Mouse (Mus musculus): ENCODE results near the gene Foxf2. TPM values are rescaled to one million over a fixed set of nuclear protein-coding genes. Genes with fewer than 3 reads are reported as not detected.
A peak's percentile ranks its signal among the peaks of the same experiment; 100 is the strongest.

The Foxf2 gene
- total and polyA plus RNA-seq, 2 experiments from 2014 or later = 5.1 to 11.0 TPM

- DNase-seq (ENCODE audit: low spot score) (no peak), ATAC-seq (ENCODE audit: low FRiP score) (no peak)
- 83% methylated on average over 5 of the region's 5 CpGs for WGBS
- no peaks in the 10 kb centered on the region for H3K4me1 ChIP-seq (ENCODE audit: insufficient read depth, low read length)
- H3K9me3 ChIP-seq (ENCODE audit: low read length) = no peaks in the 10 kb centered on the region
- H3K9ac ChIP-seq (replicated peaks; ENCODE audit: low read length, poor library complexity, severe bottlenecking) = no peak overlapping the region
- no peaks in the 10 kb centered on the region for H3K27me3 ChIP-seq (ENCODE audit: insufficient read depth, low read length)
- no peaks in the 10 kb centered on the region for H3K36me3 ChIP-seq (ENCODE audit: insufficient read depth, low read length)
- TF ChIP-seq CTCF (IDR thresholded peaks at IDR 0.05) = no peak
- no peak overlapping the region for H3K4me2 ChIP-seq (ENCODE audit: low read depth, low read length, poor library complexity, severe bottlenecking)
- no peak overlapping the region for H3K4me3 ChIP-seq (ENCODE audit: low read depth, low read length)
- no peak overlapping the region for H3K27ac ChIP-seq (ENCODE audit: low read depth, low read length)
Observed at GRCm38 (mm10) chr13:31599576-31599975, 26.0 kb upstream of the Foxf2 start.

DNA sequence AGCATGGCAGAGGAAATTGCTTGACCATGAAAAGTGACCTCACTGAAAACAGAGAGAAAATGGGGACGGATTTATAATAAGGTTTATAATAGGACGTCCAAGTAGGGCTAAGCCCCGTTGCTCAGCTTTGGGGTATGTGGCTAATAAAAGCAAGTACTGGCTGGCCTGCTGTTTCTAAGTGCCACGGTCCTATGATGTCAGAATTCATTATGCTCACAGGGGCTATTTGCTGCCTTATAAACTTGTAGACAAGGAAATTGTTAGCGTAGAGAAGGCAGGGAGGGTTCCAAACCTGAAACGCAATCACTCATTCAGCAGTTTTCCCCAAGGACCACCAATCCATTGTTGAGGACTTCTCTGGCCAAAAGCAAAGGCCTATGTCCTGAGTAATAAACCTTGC is 21.7 kb upstream of the Foxf2 start:
- WGBS = 62% methylated on average over 6 of the region's 6 CpGs
- H3K36me3 ChIP-seq (ENCODE audit: insufficient read depth, low read length) = no peaks in the 10 kb centered on the region
- H3K4me1 ChIP-seq (ENCODE audit: insufficient read depth, low read length) = no peaks in the 10 kb centered on the region

GRCm38 (mm10) chr13:31614724-31615465 is 10.7 kb upstream of the Foxf2 start:
- no peak for TF ChIP-seq CTCF (IDR thresholded peaks at IDR 0.05)
- no peak overlapping the region for H3K27ac ChIP-seq (ENCODE audit: low read depth, low read length)
- H3K4me1 ChIP-seq (ENCODE audit: insufficient read depth, low read length) = no peaks in the 10 kb centered on the region
- H3K4me2 ChIP-seq (ENCODE audit: low read depth, low read length, poor library complexity, severe bottlenecking) = no peak overlapping the region
- no peaks in the 10 kb centered on the region for H3K36me3 ChIP-seq (ENCODE audit: insufficient read depth, low read length)
- DNase-seq (ENCODE audit: low spot score) (no peak), ATAC-seq (ENCODE audit: low FRiP score) (no peak)
- 3% methylated on average over 38 of the region's 38 CpGs for WGBS
- H3K9me3 ChIP-seq (ENCODE audit: low read length) = no peaks in the 10 kb centered on the region
- no peak overlapping the region for H3K4me3 ChIP-seq (ENCODE audit: low read depth, low read length)
- no peak overlapping the region for H3K9ac ChIP-seq (replicated peaks; ENCODE audit: low read length, poor library complexity, severe bottlenecking)
- H3K27me3 ChIP-seq (ENCODE audit: insufficient read depth, low read length) = peaks cover 73% of the 10 kb centered on the region

More for the DNA sequence above, 21.7 kb upstream of the Foxf2 start:
- Histone ChIP-seq H3K27me3 (ENCODE audit: insufficient read depth, low read length) (no peaks in the 10 kb centered on the region), H3K4me3 (ENCODE audit: low read depth, low read length) (no peak overlapping the region), H3K4me2 (ENCODE audit: low read depth, low read length, poor library complexity, severe bottlenecking) (no peak overlapping the region), H3K9me3 (ENCODE audit: low read length) (no peaks in the 10 kb centered on the region), H3K27ac (ENCODE audit: low read depth, low read length) (no peak overlapping the region), H3K9ac (replicated peaks; ENCODE audit: low read length, poor library complexity, severe bottlenecking) (no peak overlapping the region)
- DNase-seq (ENCODE audit: low spot score) = no peak
- ATAC-seq (ENCODE audit: low FRiP score) = no peak
- no peak for TF ChIP-seq CTCF (IDR thresholded peaks at IDR 0.05)

DNA sequence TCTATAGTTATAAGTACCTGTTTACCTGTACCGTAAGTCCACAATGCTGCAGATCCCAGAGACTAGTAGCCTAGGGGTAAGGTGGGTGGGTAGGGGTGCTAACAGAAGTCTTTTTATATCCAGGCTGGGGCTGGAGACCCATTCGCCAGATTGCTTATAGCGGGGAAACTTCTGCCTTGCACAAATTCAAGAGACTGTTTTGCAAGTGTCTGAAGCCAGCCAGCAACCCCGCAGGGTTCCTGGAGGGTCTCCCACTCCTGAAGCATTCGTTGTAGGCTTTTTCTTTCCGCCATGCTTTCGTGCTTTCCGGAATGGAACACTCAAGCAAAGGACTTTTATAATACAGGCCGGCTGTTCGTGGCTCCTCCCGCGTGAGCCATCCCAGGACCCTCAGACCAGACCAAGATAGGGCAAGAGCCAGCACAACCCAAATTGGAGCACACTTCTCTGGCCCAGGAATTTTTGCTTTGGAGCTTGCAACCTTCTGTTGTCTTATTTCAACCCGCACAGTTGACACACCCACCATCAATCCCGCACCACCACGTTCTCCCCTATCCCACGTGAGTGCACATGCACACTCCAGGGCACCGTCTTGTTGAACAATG is 10.0 kb upstream of the Foxf2 start:
- ATAC-seq (ENCODE audit: low FRiP score) (no peak), DNase-seq (ENCODE audit: low spot score) (no peak)
- no peaks in the 10 kb centered on the region for H3K9me3 ChIP-seq (ENCODE audit: low read length)
- no peaks in the 10 kb centered on the region for H3K4me1 ChIP-seq (ENCODE audit: insufficient read depth, low read length)
- H3K27ac ChIP-seq (ENCODE audit: low read depth, low read length) = no peak overlapping the region
- no peak overlapping the region for H3K4me3 ChIP-seq (ENCODE audit: low read depth, low read length)
- H3K27me3 ChIP-seq (ENCODE audit: insufficient read depth, low read length) = peaks cover 81% of the 10 kb centered on the region
- H3K9ac ChIP-seq (replicated peaks; ENCODE audit: low read length, poor library complexity, severe bottlenecking) = no peak overlapping the region
- H3K4me2 ChIP-seq (ENCODE audit: low read depth, low read length, poor library complexity, severe bottlenecking) = no peak overlapping the region
- H3K36me3 ChIP-seq (ENCODE audit: insufficient read depth, low read length) = no peaks in the 10 kb centered on the region
- TF ChIP-seq CTCF (IDR thresholded peaks at IDR 0.05) = no peak
- WGBS = 3% methylated on average over 17 of the region's 17 CpGs

DNA sequence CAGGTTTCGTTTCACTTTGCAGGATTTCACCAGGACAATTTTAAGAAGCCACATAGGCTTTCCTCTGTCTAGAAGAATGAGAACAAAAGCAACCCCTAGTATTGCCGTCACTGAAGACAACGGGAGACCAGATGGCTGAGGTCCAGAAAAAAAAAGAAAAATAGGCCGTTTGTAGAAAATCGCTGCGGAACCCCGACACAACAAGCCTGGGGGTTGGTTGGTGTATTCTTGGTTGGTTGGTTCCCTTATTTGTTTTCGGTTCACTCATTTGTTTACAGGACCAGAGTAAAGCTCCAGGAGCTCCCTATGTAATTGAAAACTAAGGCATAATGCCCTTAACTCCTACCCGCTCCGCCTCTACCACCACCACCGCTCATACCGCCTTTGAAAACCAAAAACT is 7.6 kb upstream of the Foxf2 start:
- TF ChIP-seq CTCF (IDR thresholded peaks at IDR 0.05) = no peak
- H3K36me3 ChIP-seq (ENCODE audit: insufficient read depth, low read length) = no peaks in the 10 kb centered on the region
- no peaks in the 10 kb centered on the region for H3K9me3 ChIP-seq (ENCODE audit: low read length)
- no peak overlapping the region for H3K27ac ChIP-seq (ENCODE audit: low read depth, low read length)
- H3K27me3 ChIP-seq (ENCODE audit: insufficient read depth, low read length) = peaks cover 91% of the 10 kb centered on the region
- peak overlapping the region; percentile 50 for H3K4me2 ChIP-seq (ENCODE audit: low read depth, low read length, poor library complexity, severe bottlenecking)
- no peak overlapping the region for H3K9ac ChIP-seq (replicated peaks; ENCODE audit: low read length, poor library complexity, severe bottlenecking)
- peak overlapping the region; percentile 23 for H3K4me3 ChIP-seq (ENCODE audit: low read depth, low read length)
- ATAC-seq (ENCODE audit: low FRiP score) (0 out of 2 replicates have a peak, but pooled peaks have one; percentile 1), DNase-seq (ENCODE audit: low spot score) (no peak)
- WGBS = 0% methylated on average over 12 of the region's 12 CpGs
- H3K4me1 ChIP-seq (ENCODE audit: insufficient read depth, low read length) = no peaks in the 10 kb centered on the region

DNA sequence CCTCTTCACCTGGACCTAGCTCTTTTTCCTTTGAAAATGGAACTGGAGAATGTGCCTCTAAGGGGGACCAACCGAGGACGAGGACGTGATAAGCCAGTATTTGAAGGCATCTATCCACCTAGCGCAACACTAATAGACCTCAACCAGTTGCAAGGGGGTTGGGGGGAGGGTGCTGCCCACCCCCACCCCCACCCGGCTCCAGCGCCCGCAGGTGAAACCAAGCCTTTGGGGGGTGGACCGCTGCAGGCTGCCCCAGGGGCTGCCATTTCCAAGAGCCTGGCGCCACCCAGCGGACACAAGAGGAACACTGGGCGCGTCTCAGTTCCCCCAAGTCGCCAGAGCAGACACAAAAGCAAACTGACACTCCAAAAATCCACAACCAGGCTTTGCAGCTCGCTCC is 7.2 kb upstream of the Foxf2 start:
- no peaks in the 10 kb centered on the region for H3K4me1 ChIP-seq (ENCODE audit: insufficient read depth, low read length)
- TF ChIP-seq CTCF (IDR thresholded peaks at IDR 0.05) = peak; percentile 84
- peak overlapping the region; percentile 23 for H3K4me3 ChIP-seq (ENCODE audit: low read depth, low read length)
- no peak overlapping the region for H3K27ac ChIP-seq (ENCODE audit: low read depth, low read length)
- no peaks in the 10 kb centered on the region for H3K9me3 ChIP-seq (ENCODE audit: low read length)
- 0% methylated on average over 14 of the region's 14 CpGs for WGBS
- DNase-seq (ENCODE audit: low spot score) (peak; percentile 71), ATAC-seq (ENCODE audit: low FRiP score) (peak; percentile 61)
- H3K36me3 ChIP-seq (ENCODE audit: insufficient read depth, low read length) = no peaks in the 10 kb centered on the region
- H3K27me3 ChIP-seq (ENCODE audit: insufficient read depth, low read length) = peaks cover 91% of the 10 kb centered on the region
- H3K9ac ChIP-seq (replicated peaks; ENCODE audit: low read length, poor library complexity, severe bottlenecking) = no peak overlapping the region
- peak overlapping the region; percentile 50 for H3K4me2 ChIP-seq (ENCODE audit: low read depth, low read length, poor library complexity, severe bottlenecking)
